Mouse (Mus musculus): ENCODE measurements around the gene Pld2. TPM values are rescaled to one million over a fixed set of nuclear protein-coding genes. Genes with fewer than 3 reads are reported as not detected.
"Not testable (repeated sequence)": the region's sequence is repeated elsewhere in the genome, so short reads cannot be mapped to it uniquely, and the experiment has no call there.

Pld2 gene
- polyA plus RNA-seq, 1 experiment from 2014 or later = 3.4 TPM

DNA sequence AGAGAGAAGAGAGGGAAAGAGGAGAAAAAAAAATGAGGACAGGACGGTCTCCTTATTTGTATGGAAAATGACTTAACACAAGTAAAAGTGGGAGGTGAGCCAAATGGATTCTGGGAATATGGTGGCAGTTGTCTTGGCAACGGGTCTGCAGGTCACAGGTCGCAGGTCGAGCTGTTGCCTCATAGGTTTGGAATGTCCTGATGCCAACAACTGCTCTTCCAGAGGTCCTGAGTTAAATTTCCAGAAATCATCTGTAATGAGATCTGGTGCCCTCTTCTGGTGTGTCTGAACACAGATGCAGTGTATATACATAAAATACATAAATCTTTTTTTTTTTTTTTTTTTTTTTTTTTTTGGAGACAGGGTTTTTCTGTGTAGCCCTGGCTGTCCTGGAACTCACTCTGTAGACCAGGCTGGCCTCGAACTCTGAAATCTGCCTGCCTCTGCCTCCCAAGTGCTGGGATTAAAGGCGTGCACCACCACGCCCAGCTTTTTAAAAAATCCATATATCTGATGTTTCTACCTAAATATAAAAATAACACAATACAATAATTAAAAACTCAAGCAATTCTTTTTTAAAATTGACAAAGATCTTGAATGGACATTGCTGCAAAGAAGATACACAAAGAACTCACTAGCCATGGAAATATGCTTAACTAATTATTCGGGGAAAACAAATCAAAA, 16.4 kb upstream of the Pld2 start:
- Histone ChIP-seq H3K4me1 (replicated peaks; ENCODE audit: control insufficient read depth, insufficient read depth, low read length) (peaks cover 26% of the 10 kb centered on the region), H3K27me3 (replicated peaks; ENCODE audit: control insufficient read depth, insufficient read depth, low read length) (peaks cover 12% of the 10 kb centered on the region), H3K36me3 (ENCODE audit: control insufficient read depth, insufficient read depth, low read length) (peaks cover 10% of the 10 kb centered on the region; the same call in 1 of the 2 replicates)
- H3K9me3 ChIP-seq (ENCODE audit: control insufficient read depth, low read length); DNase-seq (ENCODE audit: low spot score); H3K9ac ChIP-seq (ENCODE audit: low read depth, low read length); H3K4me2 ChIP-seq; ATAC-seq (replicated peaks; ENCODE audit: low FRiP score); H3K4me3 ChIP-seq (ENCODE audit: low read depth, low read length); H3K27ac ChIP-seq (ENCODE audit: low read depth, low read length): not testable (repeated sequence)
- WGBS = 86% methylated on average over 8 of the region's 8 CpGs

GRCm38 (mm10) chr11:70524782-70525181, 15.1 kb upstream of the Pld2 start:
- Histone ChIP-seq H3K9ac (ENCODE audit: low read depth, low read length) (no peak overlapping the region), H3K4me1 (replicated peaks; ENCODE audit: control insufficient read depth, insufficient read depth, low read length) (peaks cover 19% of the 10 kb centered on the region), H3K27me3 (replicated peaks; ENCODE audit: control insufficient read depth, insufficient read depth, low read length) (peaks cover 8% of the 10 kb centered on the region), H3K4me3 (ENCODE audit: low read depth, low read length) (peak overlapping the region; percentile 89), H3K36me3 (ENCODE audit: control insufficient read depth, insufficient read depth, low read length) (peaks cover 10% of the 10 kb centered on the region; the same call in 1 of the 2 replicates), H3K9me3 (ENCODE audit: control insufficient read depth, low read length) (no peaks in the 10 kb centered on the region), H3K4me2 (peak overlapping the region; percentile 62), H3K27ac (ENCODE audit: low read depth, low read length) (no peak overlapping the region)
- WGBS = 5% methylated on average over 8 of the region's 8 CpGs
- DNase-seq (ENCODE audit: low spot score) (no peak), ATAC-seq (replicated peaks; ENCODE audit: low FRiP score) (peak; percentile 34)

DNA sequence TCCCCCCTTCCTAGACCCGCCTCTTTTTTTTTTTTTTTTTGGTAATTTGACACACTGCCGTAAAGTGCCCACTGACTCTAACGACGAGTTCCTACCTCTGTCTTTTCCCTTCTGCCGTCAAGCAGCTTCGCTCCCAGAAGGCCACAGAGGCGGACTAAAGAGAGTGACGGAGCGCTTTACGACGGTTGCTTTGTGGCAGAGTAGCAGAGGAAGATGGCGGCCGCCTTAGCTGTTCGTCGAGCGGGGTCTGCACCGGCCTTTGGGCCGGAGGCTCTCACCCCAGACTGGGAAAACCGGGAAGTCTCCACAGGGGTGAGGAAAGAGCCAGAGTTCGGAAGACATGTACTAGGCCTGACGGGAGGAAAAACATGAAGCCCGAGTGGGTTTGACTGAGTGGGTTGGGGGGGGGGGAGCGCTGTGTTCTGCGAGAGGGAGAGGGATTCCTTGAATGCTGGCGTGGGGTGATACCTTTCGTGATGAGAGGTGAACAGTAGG, 14.6 kb upstream of the Pld2 start, which contains the start of gene Psmb6:
Gene Psmb6 (plus strand): TSS at position 184 of the 495 bp plus-strand sequence.
- ATAC-seq (replicated peaks; ENCODE audit: low FRiP score) (peak; percentile 88), DNase-seq (ENCODE audit: low spot score) (peak; percentile 83)
- peaks cover 5% of the 10 kb centered on the region for H3K27me3 ChIP-seq (replicated peaks; ENCODE audit: control insufficient read depth, insufficient read depth, low read length)
- peaks cover 14% of the 10 kb centered on the region for H3K4me1 ChIP-seq (replicated peaks; ENCODE audit: control insufficient read depth, insufficient read depth, low read length)
- H3K27ac ChIP-seq (ENCODE audit: low read depth, low read length) = peak within 1 kb of the TSS; percentile 48; the same call in 1 of the 2 replicates
- H3K36me3 ChIP-seq (ENCODE audit: control insufficient read depth, insufficient read depth, low read length) = peaks cover 10% of the 10 kb centered on the region; the same call in 1 of the 2 replicates
- H3K4me3 ChIP-seq (ENCODE audit: low read depth, low read length) = peak within 1 kb of the TSS; percentile 89
- H3K9ac ChIP-seq (ENCODE audit: low read depth, low read length) = peak within 1 kb of the TSS; percentile 83
- WGBS = under 1% methylated on average over 24 of the region's 26 CpGs
- H3K9me3 ChIP-seq (ENCODE audit: control insufficient read depth, low read length) = no peaks in the 10 kb centered on the region
- peak within 1 kb of the TSS; percentile 89 for H3K4me2 ChIP-seq

DNA sequence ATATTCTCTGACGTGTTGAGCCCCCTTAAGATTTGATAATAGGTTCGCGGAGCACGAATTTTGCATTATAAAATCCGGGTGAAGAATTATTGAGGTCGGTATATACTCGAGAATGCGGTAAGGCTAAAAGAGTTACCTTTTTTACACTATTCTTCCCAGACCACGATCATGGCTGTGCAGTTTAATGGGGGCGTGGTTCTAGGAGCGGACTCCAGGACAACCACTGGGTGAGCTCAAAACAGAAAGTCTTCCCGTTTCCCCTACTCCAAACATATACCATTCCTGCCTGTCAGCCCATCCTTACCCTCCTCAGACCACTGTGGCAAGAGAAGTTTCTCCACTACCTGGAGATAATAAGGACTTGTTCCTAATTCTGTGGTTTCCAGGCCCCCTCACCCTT, 14.1 kb upstream of the Pld2 start:
- peak overlapping the region; percentile 83 for H3K9ac ChIP-seq (ENCODE audit: low read depth, low read length)
- H3K4me2 ChIP-seq = peak overlapping the region; percentile 89
- 2% methylated on average over 12 of the region's 12 CpGs for whole genome bisulfite sequencing
- H3K36me3 ChIP-seq (ENCODE audit: control insufficient read depth, insufficient read depth, low read length) = peaks cover 10% of the 10 kb centered on the region; the same call in 1 of the 2 replicates
- peaks cover 1% of the 10 kb centered on the region; the same call in 1 of the 2 replicates for H3K27me3 ChIP-seq (replicated peaks; ENCODE audit: control insufficient read depth, insufficient read depth, low read length)
- peak; percentile 42 for ATAC-seq (replicated peaks; ENCODE audit: low FRiP score)
- no peak for DNase-seq (ENCODE audit: low spot score)
- peak overlapping the region; percentile 89 for H3K4me3 ChIP-seq (ENCODE audit: low read depth, low read length)
- H3K4me1 ChIP-seq (replicated peaks; ENCODE audit: control insufficient read depth, insufficient read depth, low read length) = peaks cover 9% of the 10 kb centered on the region
- no peaks in the 10 kb centered on the region for H3K9me3 ChIP-seq (ENCODE audit: control insufficient read depth, low read length)
- H3K27ac ChIP-seq (ENCODE audit: low read depth, low read length) = peak overlapping the region; percentile 48; the same call in 1 of the 2 replicates

GRCm38 (mm10) chr11:70526211-70526610, 13.7 kb upstream of the Pld2 start:
- Histone ChIP-seq H3K27ac (ENCODE audit: low read depth, low read length) (no peak overlapping the region), H3K9ac (ENCODE audit: low read depth, low read length) (peak overlapping the region; percentile 83), H3K4me1 (replicated peaks; ENCODE audit: control insufficient read depth, insufficient read depth, low read length) (peaks cover 9% of the 10 kb centered on the region), H3K27me3 (replicated peaks; ENCODE audit: control insufficient read depth, insufficient read depth, low read length) (no peaks in the 10 kb centered on the region), H3K36me3 (ENCODE audit: control insufficient read depth, insufficient read depth, low read length) (peaks cover 10% of the 10 kb centered on the region; the same call in 1 of the 2 replicates), H3K4me3 (ENCODE audit: low read depth, low read length) (peak overlapping the region; percentile 89), H3K9me3 (ENCODE audit: control insufficient read depth, low read length) (no peaks in the 10 kb centered on the region), H3K4me2 (peak overlapping the region; percentile 89)
- ATAC-seq (replicated peaks; ENCODE audit: low FRiP score) (no peak), DNase-seq (ENCODE audit: low spot score) (no peak)
- 86% methylated on average over 12 of the region's 12 CpGs for WGBS

DNA sequence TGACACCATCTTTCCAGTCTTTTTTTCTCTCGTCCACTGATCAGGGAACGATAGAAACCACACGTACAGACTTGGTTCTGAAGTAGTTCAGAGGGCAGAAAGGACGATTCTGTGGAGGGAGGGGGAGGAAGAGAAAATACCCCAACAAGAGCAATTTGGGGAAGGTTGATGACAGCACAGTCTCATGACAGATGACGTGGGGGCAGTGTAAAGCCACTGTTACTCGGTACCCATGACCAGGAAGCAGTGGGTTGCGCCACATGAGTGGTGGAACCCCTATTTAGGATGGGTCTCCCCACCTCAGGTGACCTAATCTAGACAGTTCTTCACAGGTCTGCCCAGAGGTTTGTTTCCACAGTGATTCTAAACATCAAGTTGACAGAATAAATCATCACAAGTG, 11.3 kb upstream of the Pld2 start:
- no peak overlapping the region for H3K27ac ChIP-seq (ENCODE audit: low read depth, low read length)
- no peak for DNase-seq (ENCODE audit: low spot score)
- 72% methylated on average over 7 of the region's 7 CpGs for WGBS
- peaks cover 9% of the 10 kb centered on the region for H3K4me1 ChIP-seq (replicated peaks; ENCODE audit: control insufficient read depth, insufficient read depth, low read length)
- no peak for ATAC-seq (replicated peaks; ENCODE audit: low FRiP score)
- H3K4me2 ChIP-seq = no peak overlapping the region
- H3K9me3 ChIP-seq (ENCODE audit: control insufficient read depth, low read length) = no peaks in the 10 kb centered on the region
- H3K9ac ChIP-seq (ENCODE audit: low read depth, low read length) = no peak overlapping the region
- peaks cover 10% of the 10 kb centered on the region; the same call in 1 of the 2 replicates for H3K36me3 ChIP-seq (ENCODE audit: control insufficient read depth, insufficient read depth, low read length)
- no peak overlapping the region for H3K4me3 ChIP-seq (ENCODE audit: low read depth, low read length)
- H3K27me3 ChIP-seq (replicated peaks; ENCODE audit: control insufficient read depth, insufficient read depth, low read length) = no peaks in the 10 kb centered on the region

- H3K4me2 ChIP-seq; H3K9ac ChIP-seq (ENCODE audit: low read depth, low read length); H3K4me1 ChIP-seq (replicated peaks; ENCODE audit: control insufficient read depth, insufficient read depth, low read length); H3K9me3 ChIP-seq (ENCODE audit: control insufficient read depth, low read length); H3K27me3 ChIP-seq (replicated peaks; ENCODE audit: control insufficient read depth, insufficient read depth, low read length); DNase-seq (ENCODE audit: low spot score); ATAC-seq (replicated peaks; ENCODE audit: low FRiP score); H3K4me3 ChIP-seq (ENCODE audit: low read depth, low read length); H3K27ac ChIP-seq (ENCODE audit: low read depth, low read length): not testable (repeated sequence)
- H3K36me3 ChIP-seq (ENCODE audit: control insufficient read depth, insufficient read depth, low read length) = peaks cover 10% of the 10 kb centered on the region; the same call in 1 of the 2 replicates
- WGBS = 78% methylated on average over 2 of the region's 2 CpGs
Measured at GRCm38 (mm10) chr11:70531065-70531464, 8.8 kb upstream of the Pld2 start.

DNA sequence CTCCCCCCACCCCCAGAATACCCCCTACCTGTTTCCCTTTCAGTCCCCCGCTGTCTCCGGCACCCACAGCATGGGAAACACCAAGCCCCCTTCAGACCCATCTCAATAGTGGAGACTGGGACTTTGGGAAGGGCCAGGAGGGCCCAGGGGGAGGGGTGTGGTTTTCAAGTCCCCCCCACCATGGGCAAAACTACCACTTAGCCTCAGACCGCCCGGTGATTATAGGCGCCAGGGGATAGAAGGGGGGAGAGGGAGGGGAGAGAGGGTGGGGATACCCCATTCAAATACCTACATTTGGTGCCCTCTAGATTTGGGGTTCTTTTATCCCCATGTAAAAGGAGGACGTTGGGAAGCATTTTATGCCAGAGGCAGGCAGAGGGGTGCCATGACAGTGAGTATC, 7.0 kb upstream of the Pld2 start, which contains the start of gene Gm40193:
Gene Gm40193 (minus strand): TSS at position 101 of the 400 bp plus-strand sequence.
- Histone ChIP-seq H3K36me3 (ENCODE audit: control insufficient read depth, insufficient read depth, low read length) (no peaks in the 10 kb centered on the region; the same call in 1 of the 2 replicates), H3K27me3 (replicated peaks; ENCODE audit: control insufficient read depth, insufficient read depth, low read length) (no peaks in the 10 kb centered on the region), H3K9me3 (ENCODE audit: control insufficient read depth, low read length) (no peaks in the 10 kb centered on the region), H3K4me2 (no peak within 1 kb of the TSS), H3K27ac (ENCODE audit: low read depth, low read length) (no peak within 1 kb of the TSS), H3K9ac (ENCODE audit: low read depth, low read length) (no peak within 1 kb of the TSS), H3K4me1 (replicated peaks; ENCODE audit: control insufficient read depth, insufficient read depth, low read length) (no peaks in the 10 kb centered on the region), H3K4me3 (ENCODE audit: low read depth, low read length) (no peak within 1 kb of the TSS)
- 84% methylated on average over 6 of the region's 6 CpGs for WGBS
- ATAC-seq (replicated peaks; ENCODE audit: low FRiP score) = no peak
- no peak for DNase-seq (ENCODE audit: low spot score)

Data from liver, embryonic 11.5 days (tissue).